Mouse (Mus musculus): ENCODE measurements around the gene Tmem189.

DNA sequence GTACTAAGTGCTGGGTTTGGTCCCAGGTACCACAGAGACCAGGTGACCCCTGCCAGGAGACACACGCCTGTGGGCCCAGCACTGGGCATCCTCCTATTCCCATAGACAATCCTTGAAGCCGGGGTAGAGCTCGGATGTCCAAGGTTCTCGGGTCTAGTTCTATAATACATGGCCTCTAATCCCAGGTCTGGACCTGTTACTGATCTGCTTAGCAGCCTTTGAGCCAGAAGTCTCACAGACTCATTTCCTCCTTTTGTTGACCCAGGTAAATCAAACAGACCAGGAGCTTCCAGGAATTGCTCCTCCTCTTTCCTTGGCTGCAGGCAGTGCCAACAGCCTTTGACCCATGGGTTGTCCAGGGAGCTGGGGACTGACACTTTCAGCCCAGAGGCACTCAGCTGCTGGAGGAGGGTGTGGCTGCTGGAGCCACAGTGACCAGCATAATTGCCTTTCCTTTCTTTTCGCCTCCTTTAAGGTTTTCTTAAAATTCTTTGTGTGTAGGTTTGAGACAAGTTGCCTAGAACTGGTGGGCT lies 18.5 kb downstream of the Tmem189 start:
- TF ChIP-seq CTCF (IDR thresholded peaks at IDR 0.05; ENCODE audit: control insufficient read depth, insufficient read depth, low read length): no peak
- TF ChIP-seq POLR2A (IDR thresholded peaks at IDR 0.05; ENCODE audit: borderline replicate concordance, control insufficient read depth, low read depth, low read length): no peak

Data from bone marrow, adult 2 months (tissue).